Mouse (Mus musculus) olfactory bulb, adult 2 months (tissue): ENCODE results near the gene Prlhr. TPM values are rescaled to one million over a fixed set of nuclear protein-coding genes. Genes with fewer than 3 reads are reported as not detected.

ENCODE experiments used
- H3K27ac ChIP-seq: fragments of 200-500 bp; 2 replicates; pipeline ENCODE4 v1.5.1; 2012; ENCODE audit warnings: low read depth, low read length; ENCODE audit not compliant: insufficient read depth
- H3K4me1 ChIP-seq: fragments of 200-500 bp; 2 replicates; pipeline ENCODE4 v1.6.1; 2012; ENCODE audit warnings: low read length; ENCODE audit not compliant: control insufficient read depth, insufficient read depth
- H3K4me3 ChIP-seq: fragments of 200-500 bp; 2 replicates; pipeline ENCODE4 v1.5.1; 2012; ENCODE audit warnings: mild to moderate bottlenecking, low read depth, low read length, moderate library complexity; ENCODE audit not compliant: insufficient read depth
- CTCF ChIP-seq: fragments of 200-500 bp; IDR thresholded peaks from 2 replicates; pipeline ENCODE4 v1.5.1; 2012; ENCODE audit warnings: low read depth, mild to moderate bottlenecking, low read length, moderate library complexity; ENCODE audit not compliant: insufficient read depth
- POLR2A ChIP-seq: fragments of 200-500 bp; IDR thresholded peaks from 2 replicates; pipeline ENCODE4 v1.6.1; 2012; ENCODE audit warnings: mild to moderate bottlenecking, low read depth, low read length, moderate library complexity; ENCODE audit not compliant: insufficient read depth
- WGBS: fragments of 180-500 bp; shearing (Covaris S2); methylation state at CpG from one replicate; pipeline ENCODE4 v1.1.7; 2018; 5-methylcytosine and 5-hydroxymethylcytosine counted together
- polyA plus RNA-seq: library from polyadenylated mRNA; stranded (reverse); fragments of >200 nt; gene quantifications from 2 replicates; pipeline ENCODE4 v1.2.4, GENCODE M21; 2012; ENCODE audit warnings: low replicate concordance; ENCODE audit not compliant: missing spikeins, insufficient read depth, insufficient read length

Gene Prlhr
- polyA plus RNA-seq, 1 experiment = not detected

- Histone ChIP-seq H3K4me1 (no peaks in the 10 kb centered on the region), H3K4me3 (no peak overlapping the region), H3K27ac (no peak overlapping the region)
- TF ChIP-seq CTCF = no peak
These were observed 27.6 kb downstream of the Prlhr start for GRCm38 (mm10) chr19:60440531-60440930.

GRCm38 (mm10) chr19:60440083-60440482, 28.0 kb downstream of the Prlhr start:
- TF ChIP-seq CTCF = no peak
- TF ChIP-seq POLR2A = no peak
- Histone ChIP-seq H3K27ac (no peak overlapping the region), H3K4me1 (no peaks in the 10 kb centered on the region), H3K4me3 (no peak overlapping the region)
- WGBS = 45% methylated on average over 5 of the region's 5 CpGs

GRCm38 (mm10) chr19:60437566-60438241, 30.4 kb downstream of the Prlhr start:
- no peak overlapping the region for H3K4me3 ChIP-seq
- WGBS = 52% methylated on average over 6 of the region's 6 CpGs
- no peak overlapping the region for H3K27ac ChIP-seq
- TF ChIP-seq CTCF (no peak), POLR2A (no peak)
- H3K4me1 ChIP-seq = no peaks in the 10 kb centered on the region

GRCm38 (mm10) chr19:60432347-60433129, 35.6 kb downstream of the Prlhr start:
- 84% methylated on average over 6 of the region's 6 CpGs for WGBS
- H3K27ac ChIP-seq = no peak overlapping the region
- H3K4me1 ChIP-seq = no peaks in the 10 kb centered on the region
- no peak for TF ChIP-seq POLR2A
- H3K4me3 ChIP-seq = no peak overlapping the region

- Histone ChIP-seq H3K4me1 (no peaks in the 10 kb centered on the region), H3K27ac (no peak overlapping the region), H3K4me3 (no peak overlapping the region)
- TF ChIP-seq POLR2A = no peak
- TF ChIP-seq CTCF = no peak
- WGBS = 40% methylated on average over 1 of the region's 1 CpGs
These were observed 50.5 kb downstream of the Prlhr start for GRCm38 (mm10) chr19:60417611-60418010.

Other genes starting within 250 kb of the Prlhr start
- not detected in 2 replicates for gene Fam204a, start 241.6 kb downstream of the Prlhr start, polyA plus RNA-seq
- not detected in 2 replicates for gene Cacul1, start 112.7 kb upstream of the Prlhr start, polyA plus RNA-seq